Mouse (Mus musculus) gastrocnemius, postnatal 36 days (tissue): ENCODE data around the gene St6galnac3. TPM values are rescaled to one million over a fixed set of nuclear protein-coding genes. Genes with fewer than 3 reads are reported as not detected.

Experiments
- DNase-seq, 2 experiments: peaks; one replicate each; pipeline ENCODE4 v3.0.0; 2022
- intact Hi-C: fragments of 180-260 bp; cut with DNase I; formaldehyde crosslinking; loops from one replicate; pipeline ENCODE4 v1.15.1; 2025
- total RNA-seq, 2 experiments: library from RNA; stranded (reverse); gene quantifications; 2 replicates each; pipeline ENCODE4 v1.2.3; 2021

The St6galnac3 gene
- total RNA-seq, 2 experiments from 2014 or later, result 1.0 to 4.0 TPM

DNA sequence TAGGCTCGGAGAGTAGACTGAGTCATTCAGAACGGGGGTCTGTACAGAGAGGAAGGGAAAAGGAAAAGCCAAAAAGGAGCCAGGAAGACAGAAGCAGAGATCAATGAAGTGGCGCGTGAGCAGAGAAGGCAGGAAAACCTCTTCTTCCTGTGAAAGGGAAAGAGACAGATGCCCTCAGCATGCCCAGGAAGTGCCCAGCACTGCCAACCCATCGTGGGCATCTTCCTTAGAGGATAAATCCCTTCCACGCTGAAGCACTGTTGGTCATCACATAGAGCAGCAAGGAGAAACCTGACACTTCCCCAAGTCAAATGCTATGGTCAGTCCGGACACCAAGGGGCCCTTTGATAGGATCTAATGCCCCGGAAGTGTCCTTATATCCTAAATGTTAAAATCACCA lies 401.5 kb downstream of the St6galnac3 start:
- intact Hi-C loops, result no loop called here
- DNase-seq, result no peak

DNA sequence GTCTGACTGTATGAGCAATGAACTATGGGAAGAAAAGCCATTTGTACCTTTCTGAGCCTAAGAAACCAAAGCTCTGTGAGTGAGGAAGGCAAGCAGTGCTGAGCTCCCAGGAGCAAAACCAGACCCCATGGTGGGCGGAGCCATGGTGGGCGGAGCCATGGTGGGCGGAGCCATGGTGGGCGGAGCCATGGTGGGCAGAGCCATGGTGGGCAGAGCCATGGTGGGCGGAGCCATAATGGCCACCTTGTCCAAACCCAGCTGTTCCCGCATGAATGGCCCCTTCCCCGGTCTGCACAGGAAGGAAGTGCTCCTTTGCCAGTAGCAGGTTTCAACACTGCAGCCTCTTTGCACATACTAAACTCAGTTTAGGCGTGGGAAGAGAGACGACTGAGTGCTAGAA lies 411.4 kb downstream of the St6galnac3 start:
- DNase-seq, result no peak
- intact Hi-C loops, result no loop called here

DNA sequence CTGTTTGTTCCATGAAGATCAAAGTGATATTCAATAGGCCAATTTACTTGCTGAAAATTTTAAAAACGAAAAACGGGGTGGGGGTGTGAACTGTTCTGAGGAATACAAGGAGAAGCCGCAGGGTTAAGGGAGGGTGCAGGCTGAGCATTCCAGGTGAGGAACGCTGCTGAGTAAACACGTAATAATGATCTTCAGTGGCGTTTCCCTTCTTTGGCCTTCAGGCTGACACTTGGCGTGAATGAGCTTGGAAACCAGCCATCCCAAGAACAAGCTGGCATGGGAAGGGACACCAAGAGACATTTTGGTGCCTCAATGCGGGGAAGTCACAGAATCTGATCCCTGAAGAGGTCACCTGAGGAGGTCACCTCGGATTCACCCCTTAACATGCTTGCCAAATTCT lies 411.8 kb downstream of the St6galnac3 start:
- intact Hi-C loops, result no loop called here

DNA sequence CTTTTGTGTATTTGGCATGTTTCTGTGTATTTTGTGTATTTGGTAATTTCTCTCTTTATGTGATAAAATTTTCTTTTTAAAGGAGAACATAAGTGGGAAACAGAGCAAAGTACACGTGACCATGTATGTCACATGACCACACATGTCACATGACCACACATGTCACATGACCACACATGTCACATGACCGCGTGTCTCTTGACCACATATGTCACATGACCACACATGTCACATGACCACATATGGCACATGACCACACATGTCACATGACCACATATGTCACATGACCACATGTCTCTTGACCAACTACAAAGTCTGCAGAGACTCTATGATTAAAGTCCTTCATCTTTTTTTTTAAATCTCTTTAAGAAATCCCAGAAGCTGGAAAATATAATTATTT lies 413.0 kb downstream of the St6galnac3 start:
- no peak for DNase-seq
- intact Hi-C loops, result no loop called here

More for the DNA sequence above, 411.8 kb downstream of the St6galnac3 start:
- no peak for DNase-seq

DNA sequence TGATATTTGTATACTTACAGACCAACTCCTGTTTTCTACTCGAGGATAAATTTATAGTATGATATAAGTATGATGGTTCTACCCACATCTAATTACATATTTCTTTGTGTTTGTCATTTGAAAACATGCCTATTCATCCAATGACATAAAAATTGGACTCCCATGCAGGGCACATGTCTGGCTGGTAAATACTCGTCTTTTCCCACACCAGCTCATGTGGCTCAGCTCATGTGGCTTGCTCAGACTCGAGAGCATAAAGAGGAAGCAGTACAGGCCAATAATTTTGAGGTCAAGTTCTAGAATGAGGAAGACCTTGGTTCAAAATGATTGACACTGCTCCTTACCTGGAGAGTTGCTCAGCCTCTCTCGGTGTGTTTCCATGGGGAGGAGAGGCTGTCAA lies 416.6 kb downstream of the St6galnac3 start:
- DNase-seq, result no peak
- intact Hi-C loops, result no loop called here

DNA sequence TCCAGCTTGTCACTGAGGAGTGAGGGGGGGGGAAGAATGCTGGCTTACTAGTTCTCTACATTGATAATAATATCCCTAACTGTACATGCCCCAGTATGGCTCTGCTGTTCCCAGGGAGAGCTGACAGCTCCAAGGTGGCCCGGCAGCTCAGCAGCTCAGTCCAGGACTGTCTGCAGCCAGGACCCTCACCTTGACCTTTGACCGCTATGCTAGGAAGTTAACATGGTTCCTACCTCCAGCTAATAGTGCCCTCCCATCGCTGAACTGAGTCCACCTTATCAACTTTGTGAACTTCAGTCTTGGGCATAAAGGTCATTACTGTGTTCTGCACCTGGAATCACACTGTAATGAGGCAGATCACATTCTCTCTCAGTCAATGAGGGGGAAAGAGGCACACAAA lies 419.8 kb downstream of the St6galnac3 start:
- intact Hi-C loops, result no loop called here
- DNase-seq, result no peak

DNA sequence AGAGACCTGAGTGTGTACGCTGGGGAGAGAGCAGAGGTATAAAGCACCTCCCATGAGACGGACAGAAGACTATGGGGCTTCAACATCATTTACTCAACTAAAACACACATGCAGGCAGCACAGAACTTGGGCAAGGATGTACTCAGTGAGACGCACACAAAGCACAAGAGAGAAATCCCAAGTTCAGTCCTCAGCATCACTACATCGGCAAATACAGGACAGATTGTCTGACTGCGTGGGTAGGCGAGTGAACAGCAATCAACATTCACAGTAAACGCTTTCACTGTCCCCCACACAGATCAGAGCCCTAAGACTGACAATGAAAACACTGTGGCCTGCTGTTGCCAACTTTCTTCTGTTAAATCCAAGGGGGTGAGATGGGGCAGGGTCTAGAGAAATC lies 422.6 kb downstream of the St6galnac3 start:
- intact Hi-C loops, result no loop called here
- no peak for DNase-seq

DNA sequence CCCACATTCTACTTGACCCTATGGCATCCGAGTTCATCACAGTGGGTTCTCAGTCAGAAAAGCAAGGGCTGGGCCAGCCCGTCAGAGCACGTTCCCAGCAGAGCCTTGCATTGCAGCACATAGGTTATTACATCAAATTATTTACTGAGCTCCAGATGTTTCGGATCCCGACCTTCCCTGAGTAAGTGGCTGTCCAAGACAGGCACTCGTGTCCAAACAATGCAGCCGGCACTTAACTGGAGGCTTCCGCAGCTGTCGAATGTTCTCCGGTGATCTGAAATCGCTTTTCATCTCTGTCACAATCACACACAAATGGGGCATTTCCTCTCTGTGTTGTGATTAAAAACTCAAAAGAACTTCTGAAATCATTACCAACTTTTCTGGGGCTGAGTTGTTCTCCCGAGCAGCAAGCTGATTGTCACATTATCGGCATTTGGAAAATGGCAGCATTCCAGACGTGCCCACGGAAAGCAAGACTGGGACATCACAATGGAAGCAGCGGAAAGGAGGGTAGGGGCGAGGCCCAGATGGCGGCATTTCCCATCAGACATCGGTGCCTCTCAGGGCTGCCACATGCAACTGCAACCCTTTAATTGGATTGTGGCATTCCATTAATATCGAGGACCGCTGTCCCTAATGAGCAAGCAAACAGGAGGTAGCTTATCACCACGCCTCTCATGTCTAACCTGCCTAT lies 428.5 kb downstream of the St6galnac3 start:
- no peak for DNase-seq
- intact Hi-C loops, result no loop called here

DNA sequence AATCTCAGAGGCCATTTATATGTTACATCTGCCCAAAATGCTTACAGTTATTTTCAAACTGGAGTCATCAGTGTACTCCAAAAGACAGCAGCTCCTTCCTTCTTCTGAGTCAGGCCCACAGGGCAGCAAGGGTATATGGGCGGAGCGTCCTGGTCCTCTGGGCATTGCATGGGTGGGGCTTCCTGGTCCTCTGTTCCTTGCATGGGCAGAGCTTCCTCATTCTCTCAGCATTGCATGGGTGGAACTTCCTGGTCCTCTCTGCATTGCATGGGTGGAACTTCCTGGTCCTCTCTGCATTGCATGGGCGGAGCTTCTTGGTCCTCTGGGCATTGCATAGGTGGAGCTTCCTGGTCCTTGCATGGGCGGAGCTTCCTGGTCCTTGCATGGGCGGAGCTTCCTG lies 432.1 kb downstream of the St6galnac3 start:
- intact Hi-C loops, result no loop called here
- no peak for DNase-seq

DNA sequence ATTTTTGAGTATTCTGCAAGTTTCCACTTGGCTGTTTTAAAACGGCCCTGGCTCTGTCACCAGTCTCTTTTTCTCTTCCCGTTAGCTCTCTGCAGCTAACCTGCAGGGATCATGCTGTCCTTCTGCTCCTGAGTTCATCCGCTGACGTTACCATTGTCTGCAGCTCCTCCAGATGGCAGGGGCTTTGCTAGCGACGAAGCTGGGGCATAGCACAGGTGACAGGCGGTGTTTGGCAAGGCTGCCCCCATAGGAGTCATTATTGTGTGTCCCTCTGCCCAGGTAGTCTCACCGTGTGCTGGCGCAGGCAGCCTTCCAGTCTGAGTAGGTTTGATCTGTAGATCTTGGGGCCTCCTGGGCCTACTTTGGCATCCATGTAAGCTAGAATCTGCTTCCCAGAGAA lies 432.6 kb downstream of the St6galnac3 start:
- DNase-seq, result no peak
- intact Hi-C loops, result no loop called here

DNA sequence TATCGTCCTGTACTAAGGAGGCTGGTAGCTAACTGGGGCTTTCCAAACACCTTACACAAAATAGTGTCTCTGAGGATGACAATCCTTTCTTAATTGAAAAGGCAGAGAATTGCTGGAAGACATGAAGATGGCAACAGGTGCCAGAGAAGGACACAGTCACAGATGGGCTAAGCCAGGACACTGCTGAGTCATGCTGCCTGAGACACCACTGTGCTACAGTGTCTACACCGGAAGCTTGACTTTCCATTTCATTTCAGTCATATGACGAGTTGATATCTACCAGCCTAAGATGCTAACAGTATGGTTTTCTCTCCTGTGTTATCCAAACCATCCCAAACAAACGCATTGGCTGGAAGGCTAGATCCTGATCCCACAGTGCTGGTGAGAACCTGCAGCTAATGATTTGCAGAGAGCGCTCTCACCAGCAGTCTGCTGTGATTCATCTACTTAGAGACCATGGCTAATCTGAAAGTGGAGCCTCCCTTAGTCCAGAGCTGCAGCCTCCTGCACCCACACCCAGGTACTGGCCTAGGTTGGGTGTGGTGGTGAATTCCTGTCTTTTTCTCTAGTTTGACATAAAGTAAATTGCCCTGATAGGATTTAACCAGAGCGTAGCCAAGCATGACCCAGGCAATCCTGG lies 433.4 kb downstream of the St6galnac3 start:
- intact Hi-C loops, result no loop called here
- DNase-seq, result no peak

DNA sequence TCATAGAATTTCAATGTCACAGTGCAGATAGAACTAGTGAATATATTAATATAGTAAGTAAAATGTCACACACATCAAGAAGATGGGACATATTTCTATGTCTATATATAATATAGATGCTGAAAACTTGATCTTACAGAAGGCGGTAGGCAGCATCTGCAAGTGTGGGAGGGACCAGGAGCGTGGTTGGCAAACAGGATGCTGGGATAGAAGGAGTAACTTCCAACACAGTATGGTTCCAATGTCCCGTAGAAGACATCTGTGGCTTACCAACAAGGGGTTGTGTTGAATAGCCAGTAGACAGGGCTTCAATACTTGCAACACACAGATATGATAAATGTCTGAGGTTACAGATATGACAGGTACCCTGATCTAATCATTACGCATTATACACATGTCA lies 435.0 kb downstream of the St6galnac3 start:
- intact Hi-C loops, result no loop called here
- no peak for DNase-seq

DNA sequence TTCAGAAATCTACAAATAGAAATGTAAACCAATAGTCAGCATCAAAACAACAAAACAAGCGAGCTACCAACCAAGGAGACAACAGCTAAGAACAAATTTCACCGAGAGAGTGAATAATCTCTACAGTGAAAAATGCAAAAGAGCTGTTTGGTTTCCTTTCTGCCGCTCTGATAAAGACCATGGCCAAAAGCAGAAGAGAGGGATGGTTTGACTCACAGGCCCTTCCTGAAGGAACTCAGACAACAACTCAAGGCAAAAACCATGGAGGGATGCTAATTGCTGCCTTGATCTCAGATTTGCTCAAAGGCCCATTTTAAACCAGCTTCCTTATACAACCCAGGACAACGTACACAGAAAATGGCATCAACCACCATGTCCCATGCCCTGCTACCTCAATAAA lies 437.4 kb downstream of the St6galnac3 start:
- intact Hi-C loops, result no loop called here
- no peak for DNase-seq

DNA sequence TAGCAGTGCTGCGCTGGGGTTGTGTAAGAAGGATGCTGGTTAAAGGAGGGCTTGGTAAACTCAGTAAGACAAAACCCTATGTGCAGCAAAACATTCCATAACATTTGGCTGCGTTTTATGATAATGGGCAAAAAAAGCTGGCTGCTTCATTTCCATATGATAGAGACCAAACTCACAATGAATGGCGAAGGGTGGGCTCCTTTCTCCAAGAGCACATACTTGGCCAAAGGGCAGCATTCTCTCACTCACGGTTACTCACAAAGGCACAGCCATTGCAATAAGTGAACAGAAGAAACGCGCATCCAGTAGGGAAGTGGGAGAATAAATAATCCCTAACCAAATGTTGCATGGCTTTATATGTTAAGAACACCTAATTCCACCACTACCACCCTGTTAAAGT lies 437.9 kb downstream of the St6galnac3 start:
- intact Hi-C loops, result no loop called here

DNA sequence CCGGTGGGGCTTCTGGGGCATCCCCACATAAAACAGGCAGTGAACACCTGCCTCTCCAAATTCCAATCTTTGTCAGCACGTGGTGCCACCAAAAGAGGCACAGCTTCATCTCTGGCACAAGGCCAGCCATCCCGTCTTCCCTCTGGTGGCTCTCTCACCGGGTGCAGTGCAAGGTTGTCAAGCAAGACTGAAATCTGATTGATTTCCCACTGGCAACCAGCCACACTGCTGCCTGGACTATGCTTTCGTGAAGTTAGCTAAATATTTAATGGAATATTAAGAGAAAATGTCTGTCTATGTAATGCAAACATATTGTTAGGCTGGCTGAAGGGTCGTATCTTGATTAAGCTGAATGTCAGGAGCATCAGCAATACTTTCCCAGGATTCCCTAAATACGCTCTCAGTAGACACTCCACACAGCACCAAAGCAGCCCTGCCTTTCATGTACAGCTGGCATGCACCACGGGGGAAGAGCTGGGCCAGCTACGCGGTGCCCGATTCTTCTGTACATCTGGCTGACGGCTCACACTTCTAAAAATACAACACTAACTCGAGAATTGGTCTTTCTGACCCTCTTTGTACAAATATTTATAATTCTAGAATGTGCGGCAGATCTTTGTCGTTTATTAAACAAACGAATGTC lies 442.7 kb downstream of the St6galnac3 start:
- DNase-seq, result no peak
- intact Hi-C loops, result no loop called here

More for the DNA sequence above, 437.9 kb downstream of the St6galnac3 start:
- no peak for DNase-seq

DNA sequence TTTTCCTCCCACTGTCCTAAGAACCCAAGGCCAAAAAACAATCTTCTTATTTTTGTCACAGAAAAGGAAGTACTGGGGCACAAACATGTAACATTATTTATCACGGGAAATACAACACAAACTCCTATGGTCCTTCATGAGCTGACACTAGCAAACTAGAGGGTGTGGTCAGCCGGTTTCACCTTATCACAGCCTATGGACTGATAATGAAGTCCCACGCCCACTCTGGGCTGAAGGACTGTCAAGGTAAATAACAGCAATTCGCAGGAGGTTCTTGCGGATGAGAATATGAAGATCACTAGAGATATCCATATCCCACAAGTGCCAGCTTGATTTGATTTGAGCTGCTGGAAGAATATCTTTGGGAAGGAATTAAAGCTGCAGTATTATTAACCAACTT lies 446.7 kb downstream of the St6galnac3 start:
- intact Hi-C loops, result no loop called here
- no peak for DNase-seq

DNA sequence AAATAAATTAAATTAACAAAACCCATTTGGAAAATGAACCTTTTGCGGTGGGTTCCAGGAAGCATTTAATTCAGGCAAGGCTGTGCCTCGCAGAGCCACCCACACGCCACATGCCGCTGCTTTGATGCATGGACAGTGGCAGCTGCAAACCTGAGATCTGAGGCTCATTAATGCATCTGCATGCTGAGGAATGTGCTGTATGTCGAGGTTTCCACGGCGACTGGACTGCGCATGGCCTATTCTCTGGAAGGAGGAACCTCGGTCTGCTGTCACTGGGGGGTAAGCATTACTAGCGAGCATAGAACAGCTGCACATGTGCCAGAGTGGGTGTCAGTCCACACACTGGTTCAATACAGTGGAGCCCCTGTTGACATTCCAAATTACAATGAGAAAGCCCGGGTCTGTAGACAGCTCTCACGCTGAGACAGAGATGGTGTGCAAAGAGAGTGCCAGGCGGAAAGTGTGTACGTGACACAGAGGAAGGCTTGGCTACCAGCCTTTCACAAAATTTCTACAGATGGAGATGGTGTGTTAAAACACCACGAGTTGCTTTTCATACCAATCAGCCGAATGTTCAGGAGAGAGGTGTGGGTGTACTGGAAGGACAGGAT lies 447.5 kb downstream of the St6galnac3 start:
- DNase-seq, result no peak
- intact Hi-C loops, result no loop called here

DNA sequence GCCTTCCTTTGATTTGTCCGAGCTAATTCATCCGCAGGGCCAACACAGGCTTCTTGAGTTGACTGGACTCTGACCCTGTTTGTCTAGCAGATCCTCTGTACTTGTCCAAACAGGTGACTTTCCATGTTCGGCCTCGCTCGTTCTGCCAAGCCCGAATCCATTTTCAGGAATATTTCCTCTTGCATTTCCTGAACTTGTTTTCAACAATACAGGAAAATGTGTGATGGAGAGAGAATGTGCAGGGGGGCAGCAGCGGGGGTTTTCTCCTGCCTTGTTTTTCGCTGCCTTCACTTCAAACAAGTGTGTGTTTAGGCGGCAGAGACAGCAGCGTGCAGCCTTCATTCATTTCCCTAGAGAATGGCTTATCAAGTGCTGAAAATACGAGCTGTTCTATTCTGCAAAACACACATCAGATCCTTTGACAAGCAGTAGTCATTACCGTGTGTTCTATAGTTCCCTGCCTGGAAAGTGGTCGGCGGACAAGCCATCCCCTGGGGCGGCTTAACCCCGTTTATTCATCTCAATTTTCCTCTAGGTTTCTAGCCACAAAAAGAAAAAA lies 448.1 kb downstream of the St6galnac3 start:
- no peak for DNase-seq
- intact Hi-C loops, result no loop called here

DNA sequence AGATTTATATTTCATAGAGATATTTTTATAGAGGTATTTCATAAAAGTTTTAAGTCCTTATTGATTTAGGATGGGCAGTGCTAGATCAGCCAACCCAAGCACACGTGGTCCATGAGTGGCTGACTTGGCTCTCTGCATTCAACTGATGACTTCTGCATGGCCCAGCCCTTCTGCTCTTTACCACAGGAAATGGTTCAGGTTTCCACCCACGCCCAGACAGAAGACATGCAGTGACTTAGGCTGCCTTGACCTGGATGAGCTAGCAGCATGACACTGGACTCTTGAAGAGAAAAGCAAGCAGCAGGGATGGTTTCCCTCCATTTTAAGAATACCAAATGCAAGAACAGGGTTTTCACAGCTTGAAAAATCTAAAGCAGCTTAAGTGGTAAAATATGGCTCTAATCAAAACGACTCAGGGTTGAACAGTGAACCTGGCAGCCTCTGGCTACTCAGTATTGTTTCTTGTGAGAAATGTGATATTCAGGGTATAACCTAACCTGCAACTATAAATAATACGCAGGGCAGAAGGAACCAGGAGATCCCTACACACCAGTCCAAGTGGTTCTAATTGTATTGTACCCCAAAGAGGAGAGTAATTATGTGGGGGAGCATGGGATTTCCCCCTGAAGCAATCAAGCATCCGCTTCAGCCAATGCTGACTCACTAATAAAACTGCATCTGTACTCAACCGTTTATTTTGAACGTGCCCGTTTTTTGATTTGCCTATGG lies 448.7 kb downstream of the St6galnac3 start:
- DNase-seq, result no peak
- intact Hi-C loops, result no loop called here

DNA sequence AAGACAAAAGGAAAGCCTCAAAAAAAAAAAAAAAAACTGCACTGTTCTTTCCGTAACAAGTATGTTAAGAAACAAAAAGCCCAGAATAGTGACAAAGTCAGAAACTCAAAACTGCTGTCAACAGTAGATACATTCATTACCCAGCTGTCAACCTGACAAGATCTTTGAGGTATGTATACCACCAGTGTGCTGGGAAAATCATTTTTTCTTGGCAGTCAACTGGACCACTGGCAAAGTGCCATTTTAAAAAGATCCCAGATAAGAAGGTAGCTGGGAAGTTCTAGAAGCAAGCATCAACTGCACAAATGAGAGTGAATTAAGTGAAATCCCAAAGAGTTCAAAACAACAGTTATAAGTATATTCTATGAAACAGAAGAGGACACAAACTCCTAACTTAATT lies 452.7 kb downstream of the St6galnac3 start:
- DNase-seq, result no peak
- intact Hi-C loops, result no loop called here

DNA sequence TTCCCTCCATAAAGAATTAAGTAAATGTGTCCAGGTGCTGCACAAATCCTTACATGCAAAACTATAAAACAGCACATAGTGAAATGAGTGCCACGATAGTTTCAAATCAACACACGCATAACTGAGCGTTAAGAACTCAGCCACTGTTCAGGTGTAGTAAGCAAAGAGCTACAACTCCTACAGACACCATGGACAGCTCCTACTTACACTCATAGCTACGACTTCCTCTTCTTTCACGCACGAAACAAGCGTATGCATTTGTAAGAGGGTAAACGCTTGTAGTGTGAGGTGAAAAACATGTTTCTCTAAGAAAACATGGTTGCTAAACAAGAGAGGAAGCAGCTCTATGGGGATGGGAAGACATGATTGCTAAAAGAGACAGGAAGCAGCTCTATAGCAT lies 457.6 kb downstream of the St6galnac3 start:
- DNase-seq, result no peak
- intact Hi-C loops, result no loop called here
